Mouse (Mus musculus) gastrocnemius, postnatal 25 days (tissue): Measurements from ENCODE around the gene Grip1. TPM values are rescaled to one million over a fixed set of nuclear protein-coding genes. Genes with fewer than 3 reads are reported as not detected.

ENCODE experiments used
- DNase-seq: peaks from one replicate; pipeline ENCODE4 v3.0.0; 2022
- long read RNA-seq, 2 experiments: library from polyadenylated mRNA; stranded (forward); transcript quantifications; one replicate each; pipeline ENCODE4 v2.0.0; 2021
- total RNA-seq, 2 experiments: library from RNA; stranded (reverse); gene quantifications; 1 replicate in 1 of 2; 2 replicates in 1 of 2; pipeline ENCODE4 v1.2.3; 2021

Gene Grip1
- total RNA-seq, result under 1 TPM in 1 of 2 experiments, not detected in 1; 0.08 TPM
- long read RNA-seq, experiment 1, partial matches to known transcripts, result 0 of 1 reads
- long read RNA-seq, experiment 1, other reads (novel, unspliced or antisense), result 1 of 1 reads
- long read RNA-seq, experiment 2, result 0 reads

GRCm38 (mm10) chr10:119453431-119454105 lies at the start of gene Grip1:
Gene Grip1 (plus strand): TSS chr10:119453830.
- no peak for DNase-seq

- no peak for DNase-seq
Measured at GRCm38 (mm10) chr10:119405103-119405502, 48.5 kb upstream of the Grip1 start.

- no peak for DNase-seq
Measured at GRCm38 (mm10) chr10:119405612-119406011, 48.0 kb upstream of the Grip1 start.

- DNase-seq, result no peak
Measured at GRCm38 (mm10) chr10:119408327-119408726, 45.3 kb upstream of the Grip1 start.

- no peak for DNase-seq
Measured at GRCm38 (mm10) chr10:119413238-119413637, 40.4 kb upstream of the Grip1 start.

GRCm38 (mm10) chr10:119415106-119415505 lies 38.5 kb upstream of the Grip1 start:
- no peak for DNase-seq

- no peak for DNase-seq
Measured at GRCm38 (mm10) chr10:119421418-119421817, 32.2 kb upstream of the Grip1 start.

- DNase-seq, result no peak
Measured at GRCm38 (mm10) chr10:119423821-119424534, 29.7 kb upstream of the Grip1 start.

GRCm38 (mm10) chr10:119427653-119428052 lies 26.0 kb upstream of the Grip1 start:
- DNase-seq, result no peak

- DNase-seq, result no peak
Measured at GRCm38 (mm10) chr10:119428106-119428505, 25.5 kb upstream of the Grip1 start.

- DNase-seq, result no peak
Measured at GRCm38 (mm10) chr10:119430240-119430639, 23.4 kb upstream of the Grip1 start.

- no peak for DNase-seq
Measured at GRCm38 (mm10) chr10:119431801-119432200, 21.8 kb upstream of the Grip1 start.

- no peak for DNase-seq
Measured at GRCm38 (mm10) chr10:119435818-119436217, 17.8 kb upstream of the Grip1 start.

- DNase-seq, result no peak
Measured at GRCm38 (mm10) chr10:119437319-119437718, 16.3 kb upstream of the Grip1 start.

GRCm38 (mm10) chr10:119441743-119442142 lies 11.9 kb upstream of the Grip1 start:
- no peak for DNase-seq

GRCm38 (mm10) chr10:119447392-119447914 lies 6.2 kb upstream of the Grip1 start:
- no peak for DNase-seq

- DNase-seq, result no peak
Measured at GRCm38 (mm10) chr10:119447930-119448329, 5.7 kb upstream of the Grip1 start.

- no peak for DNase-seq
Measured at GRCm38 (mm10) chr10:119452698-119453097, 932 bp upstream of the Grip1 start.

GRCm38 (mm10) chr10:119454106-119454667 lies 557 bp downstream of the Grip1 start:
- DNase-seq, result no peak

GRCm38 (mm10) chr10:119454668-119455542 lies 1.3 kb downstream of the Grip1 start:
- no peak for DNase-seq

GRCm38 (mm10) chr10:119455543-119455940 lies 1.9 kb downstream of the Grip1 start:
- DNase-seq, result no peak

GRCm38 (mm10) chr10:119457121-119457520 lies 3.5 kb downstream of the Grip1 start:
- DNase-seq, result no peak
